Mouse (Mus musculus) hindlimb bud, embryonic 11.5 days (tissue): ENCODE measurements around the gene Iqub.

Source experiments
- DNase-seq: peaks from one replicate; pipeline ENCODE4 v3.0.0-alpha.2; 2012; ENCODE audit warnings: low read depth, low spot score; ENCODE audit errors: extremely low spot score

Iqub gene

GRCm38 (mm10) chr6:24470571-24471132 lies 44.2 kb downstream of the Iqub start:
- no peak for DNase-seq

DNA sequence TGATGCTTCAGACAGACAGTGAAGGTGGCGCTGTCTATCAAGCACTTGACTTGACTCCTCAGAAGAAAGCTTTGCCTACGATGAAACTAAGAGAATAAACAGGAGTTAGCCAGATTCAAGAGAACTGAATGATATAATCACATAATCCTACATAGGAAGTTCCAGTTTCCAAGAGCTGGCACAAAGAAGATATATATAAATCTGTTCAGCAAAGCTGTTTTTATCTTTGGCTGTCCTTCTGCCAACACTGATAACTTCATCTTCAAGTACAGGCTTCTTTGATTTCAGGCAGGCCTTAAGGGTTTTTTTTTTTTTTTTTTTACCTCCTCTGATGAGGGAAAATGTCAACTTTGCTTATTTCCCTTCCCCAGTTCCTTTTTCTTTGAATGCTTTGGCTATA lies 44.7 kb downstream of the Iqub start:
- no peak for DNase-seq

DNA sequence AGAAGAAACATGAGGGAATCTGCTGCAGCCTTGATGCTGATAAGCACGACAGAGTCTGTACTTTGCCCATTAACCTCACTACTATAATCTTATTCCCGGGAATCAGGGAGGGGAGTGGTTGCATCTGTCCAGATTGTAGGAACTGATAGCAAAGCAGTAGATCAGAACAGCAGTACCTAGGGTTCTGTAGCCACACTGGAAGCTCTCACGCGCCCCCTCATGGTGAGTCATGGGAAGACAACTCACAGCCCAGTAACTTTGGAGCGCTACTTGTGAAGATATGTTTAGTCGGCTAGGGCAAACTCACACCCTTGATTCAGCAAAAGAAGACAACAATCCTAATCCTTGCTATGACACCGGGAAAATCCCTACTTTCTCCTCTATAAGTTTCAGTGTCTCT lies 58.8 kb downstream of the Iqub start:
- DNase-seq: no peak

DNA sequence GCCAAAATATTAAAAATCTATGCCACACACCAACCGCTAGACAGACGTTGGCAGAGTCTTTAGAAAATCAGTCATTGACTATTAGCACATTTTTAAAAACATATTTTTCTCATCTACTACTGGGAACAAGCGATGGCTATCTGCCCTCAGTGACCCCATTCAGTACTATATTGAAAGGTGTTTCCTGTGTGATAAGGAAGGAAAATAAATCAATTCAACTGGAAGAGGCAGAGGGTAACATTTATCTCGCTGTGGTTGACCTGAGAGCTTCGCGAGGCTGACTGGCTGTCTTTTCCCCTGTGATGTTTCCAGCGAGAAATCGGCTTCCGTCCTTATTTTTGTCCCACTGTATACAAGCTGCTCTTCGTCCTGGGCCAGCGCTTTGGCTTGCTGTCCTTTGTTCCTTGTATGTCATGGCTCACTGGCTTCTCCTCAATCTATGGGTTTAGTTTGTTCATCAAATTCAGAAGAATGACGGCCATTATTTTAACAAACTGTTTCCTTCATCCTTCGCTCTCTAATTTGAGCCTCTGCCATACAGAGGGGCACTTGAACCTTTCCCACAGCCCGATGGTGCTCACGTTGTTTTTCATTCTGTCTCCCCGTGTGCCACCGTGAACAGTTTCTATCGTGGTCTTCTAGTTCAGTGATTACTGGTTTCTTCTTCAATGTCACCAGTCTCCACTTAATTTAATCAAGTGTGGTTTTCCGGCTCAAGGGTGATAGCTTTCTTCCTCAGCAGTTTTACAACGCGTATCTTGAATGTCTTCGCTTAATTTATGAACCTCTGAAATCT lies 63.6 kb downstream of the Iqub start:
- no peak for DNase-seq

DNA sequence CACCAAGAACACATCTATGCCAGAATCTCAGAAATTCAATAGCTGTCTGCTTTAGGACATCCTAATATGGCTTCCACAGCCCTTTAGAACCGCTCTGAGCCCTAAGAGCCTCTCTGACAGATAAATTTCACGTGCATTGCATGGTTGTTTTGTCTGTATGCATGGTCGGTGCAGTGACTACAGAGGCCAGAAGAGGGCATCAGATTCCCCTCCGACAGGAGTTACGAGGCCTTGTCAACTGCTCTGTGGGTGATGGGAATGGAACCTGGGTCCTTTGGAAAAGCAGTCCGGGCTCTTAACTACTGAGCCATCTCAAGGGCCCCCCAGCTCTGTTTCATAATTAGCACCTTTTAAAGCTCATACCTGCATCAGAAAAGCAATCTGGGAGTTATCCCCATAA lies 64.6 kb downstream of the Iqub start:
- no peak for DNase-seq

GRCm38 (mm10) chr6:24416056-24416455 lies 98.8 kb downstream of the Iqub start:
- DNase-seq: no peak

- no peak for DNase-seq
Measured at GRCm38 (mm10) chr6:24415500-24415899, 99.4 kb downstream of the Iqub start.

DNA sequence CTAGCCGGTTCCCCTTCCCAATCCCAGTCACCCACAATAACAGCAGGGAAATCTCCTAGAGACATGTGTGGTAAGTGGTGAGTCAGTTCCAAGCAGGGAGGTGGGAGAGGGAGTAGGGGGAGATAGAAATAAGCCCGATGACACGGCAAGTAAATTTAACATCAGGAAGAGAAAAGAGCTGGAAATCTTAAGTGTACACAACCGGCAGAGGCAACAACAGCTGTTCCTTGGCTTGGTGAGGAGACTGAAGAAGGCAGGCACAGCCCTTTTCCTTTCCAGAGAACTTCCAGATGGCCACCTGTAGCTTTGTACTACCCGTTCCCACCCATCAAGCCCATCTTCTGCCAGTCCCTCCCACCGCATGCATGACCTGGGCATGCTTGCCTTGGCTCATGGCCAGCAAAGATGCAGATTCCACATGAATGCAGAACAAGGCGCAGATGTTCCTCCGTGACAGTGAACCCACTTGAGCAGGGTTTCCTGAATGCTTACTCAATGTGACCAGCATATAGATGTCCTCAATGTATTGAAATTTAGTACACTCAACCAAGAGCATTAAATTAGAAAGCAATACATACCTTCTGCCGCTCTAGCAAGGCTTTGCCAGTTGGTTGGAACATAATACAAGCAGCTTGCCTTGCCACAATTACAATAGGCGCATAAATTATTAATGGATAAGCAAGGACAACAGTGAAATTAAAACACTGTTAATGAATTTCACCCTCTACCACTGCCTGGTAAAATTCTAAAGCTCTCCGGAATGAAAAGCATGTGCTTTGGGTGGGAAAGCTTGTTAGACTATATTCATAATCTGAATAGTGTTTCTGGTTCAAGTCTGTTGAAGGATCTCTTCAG lies 106.1 kb downstream of the Iqub start:
- no peak for DNase-seq

GRCm38 (mm10) chr6:24407743-24408142 lies 107.1 kb downstream of the Iqub start:
- DNase-seq: no peak

- no peak for DNase-seq
Measured at GRCm38 (mm10) chr6:24397237-24397647, 117.6 kb downstream of the Iqub start.
